Comparison of ENCODE assay signal across 21 mouse cellular contexts in the genomic region with DNA sequence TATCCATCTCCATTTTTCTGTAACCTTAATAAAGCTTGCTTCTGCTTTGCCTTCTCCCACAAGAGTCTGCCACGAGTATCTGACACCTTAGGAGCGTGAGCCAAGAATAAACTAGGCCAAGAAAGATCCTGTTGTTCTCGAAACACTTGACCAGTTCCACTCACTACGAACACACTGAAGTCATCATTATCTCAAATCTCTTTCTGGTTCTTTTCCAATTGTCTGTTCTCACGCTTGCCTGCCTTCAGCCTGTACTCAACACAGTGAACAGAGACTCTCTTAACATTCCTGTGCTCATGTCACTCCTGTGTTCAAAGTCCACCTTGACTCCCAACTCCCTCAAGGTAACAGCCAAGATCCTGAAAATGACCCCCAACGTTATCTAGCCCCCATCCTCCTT. TPM values are rescaled to one million over a fixed set of nuclear protein-coding genes. Genes with fewer than 3 reads are reported as not detected.
A peak's percentile ranks its signal among the peaks of the same experiment; 100 is the strongest.
DNase-seq lines count a peak whose midpoint lies in the region; ATAC-seq and TF ChIP-seq lines count a peak whose summit lies in the region.
"Had no signal": no experiment of that assay in that cellular context is flagged by ENCODE, and none has a peak within 500 bp of the region (broad histone marks: within the 10 kb centered on the region; RNA-seq: fewer than 3 reads in every experiment).

No protein-coding gene starts in this region.

- peak; percentile 19 to 29 for DNase-seq in kidney, postnatal 36 days
- no peak for DNase-seq in kidney, postnatal 10 days
- no peak for DNase-seq in liver, embryonic 14.5 days (ENCODE audit: low read depth in 3 of 3, low spot score in 3 of 3)
- DNase-seq in spleen, adult 18-20 months = no peak
- no peak for DNase-seq in right cerebral cortex, postnatal 25 days
- DNase-seq: adrenal gland, postnatal 25 days; cerebellum, adult 9-11 months; gastrocnemius, postnatal 14 days; heart, adult 11 months; heart, postnatal 36 days; layer of hippocampus, postnatal 36 days; lung, adult 2 months; lung, postnatal 14 days; thymus, postnatal 25 days had no signal

- ATAC-seq in heart, embryonic 11.5 days (replicated peaks; ENCODE audit: insufficient number of reproducible peaks, low FRiP score, low TSS enrichment) = no peak
- no peak for ATAC-seq in heart, embryonic 12.5 days (ENCODE audit: insufficient number of reproducible peaks, low FRiP score)
- no peak for ATAC-seq in liver, embryonic 14.5 days (ENCODE audit: insufficient read depth)
- ATAC-seq: forebrain, embryonic 16.5 days had no signal

- H3K4me1 ChIP-seq in heart, embryonic 11.5 days (ENCODE audit: control insufficient read depth, insufficient read depth, low read length) = 0 out of 2 replicates have a peak, but pooled peaks cover 12% of the 10 kb centered on the region
- H3K4me1 ChIP-seq in heart, embryonic 12.5 days (replicated peaks) = peaks cover 19% of the 10 kb centered on the region
- H3K4me1 ChIP-seq in liver, embryonic 14.5 days (replicated peaks; ENCODE audit: control insufficient read depth in 2 of 2, insufficient read depth in 2 of 2, low read length in 1 of 2) = peaks cover 15 to 22% of the 10 kb centered on the region in 2 experiments
- H3K4me1 ChIP-seq: hindbrain, embryonic 15.5 days had no signal

- no peak overlapping the region for H3K9ac ChIP-seq in heart, embryonic 11.5 days (ENCODE audit: low read depth, low read length)
- no peak overlapping the region for H3K9ac ChIP-seq in heart, embryonic 12.5 days
- H3K9ac ChIP-seq in liver, embryonic 14.5 days (replicated peaks) = no peak overlapping the region
- H3K9ac ChIP-seq: heart, embryonic 13.5 days; hindbrain, embryonic 15.5 days had no signal

- no peak overlapping the region for H3K4me3 ChIP-seq in heart, embryonic 11.5 days (ENCODE audit: low read depth, low read length)
- H3K4me3 ChIP-seq in heart, embryonic 12.5 days = no peak overlapping the region
- H3K4me3 ChIP-seq in liver, embryonic 14.5 days (ENCODE audit: insufficient read depth in 1 of 2, low read depth in 2 of 2, low read length in 2 of 2) = no peak overlapping the region
- H3K4me3 ChIP-seq: forebrain, embryonic 10.5 days; heart, embryonic 13.5 days; hindbrain, embryonic 15.5 days had no signal

- H3K27me3 ChIP-seq in heart, embryonic 11.5 days (ENCODE audit: control insufficient read depth, insufficient read depth, low read length) = no peaks in the 10 kb centered on the region
- no peaks in the 10 kb centered on the region for H3K27me3 ChIP-seq in heart, embryonic 12.5 days (replicated peaks)
- H3K27me3 ChIP-seq in liver, embryonic 14.5 days (ENCODE audit: control insufficient read depth, insufficient read depth, low read length) = no peaks in the 10 kb centered on the region
- H3K27me3 ChIP-seq: heart, embryonic 13.5 days; hindbrain, embryonic 15.5 days had no signal

- H3K9me3 ChIP-seq in heart, embryonic 11.5 days (replicated peaks; ENCODE audit: control insufficient read depth, low read length) = no peaks in the 10 kb centered on the region
- no peaks in the 10 kb centered on the region for H3K9me3 ChIP-seq in heart, embryonic 12.5 days (replicated peaks)
- no peaks in the 10 kb centered on the region for H3K9me3 ChIP-seq in liver, embryonic 14.5 days (ENCODE audit: control insufficient read depth, low read length)
- H3K9me3 ChIP-seq: forebrain, embryonic 10.5 days; heart, embryonic 13.5 days; hindbrain, embryonic 15.5 days had no signal

- H3K36me3 ChIP-seq in heart, embryonic 11.5 days (ENCODE audit: control insufficient read depth, insufficient read depth, low read length) = peaks cover 7% of the 10 kb centered on the region; the same call in 1 of the 2 replicates
- peaks cover 18% of the 10 kb centered on the region for H3K36me3 ChIP-seq in heart, embryonic 12.5 days
- H3K36me3 ChIP-seq in liver, embryonic 14.5 days (replicated peaks; ENCODE audit: control insufficient read depth, insufficient read depth, low read depth) = peaks cover 14% of the 10 kb centered on the region

- WGBS in heart, embryonic 11.5 days (ENCODE audit: insufficient replicate concordance) = 38% methylated on average over 6 of the region's 6 CpGs
- WGBS in heart, embryonic 12.5 days = 35% methylated on average over 6 of the region's 6 CpGs
- 66% methylated on average over 6 of the region's 6 CpGs for WGBS in liver, embryonic 14.5 days (ENCODE audit: insufficient replicate concordance)

- no peak for TF ChIP-seq EP300 in liver, embryonic 14.5 days (IDR thresholded peaks at IDR 0.05; ENCODE audit: low read depth)

- no peak for TF ChIP-seq CTCF in liver, embryonic 14.5 days (IDR thresholded peaks at IDR 0.05; ENCODE audit: low read depth)

- no peak overlapping the region for H3K4me2 ChIP-seq in heart, embryonic 11.5 days
- no peak overlapping the region for H3K4me2 ChIP-seq in heart, embryonic 12.5 days
- H3K4me2 ChIP-seq in liver, embryonic 14.5 days (ENCODE audit: low read depth) = no peak overlapping the region
- H3K4me2 ChIP-seq: heart, embryonic 13.5 days; hindbrain, embryonic 15.5 days; midbrain, embryonic 11.5 days had no signal

- H3K27ac ChIP-seq in heart, embryonic 11.5 days (ENCODE audit: low read depth, low read length) = 0 out of 2 replicates have a peak overlapping the region, but pooled peaks have one; percentile 18
- no peak overlapping the region; the same call in 1 of the 2 replicates for H3K27ac ChIP-seq in heart, embryonic 12.5 days (ENCODE audit: poor library complexity, severe bottlenecking)
- H3K27ac ChIP-seq in liver, embryonic 14.5 days = peak overlapping the region; percentile 16; the same call in 1 of the 2 replicates
- H3K27ac ChIP-seq: forebrain, embryonic 10.5 days; heart, embryonic 13.5 days; hindbrain, embryonic 15.5 days had no signal

RNA-seq across cellular contexts. Expression of gene Rec8, which starts 4.5 kb away (rescaled TPM):
- 8.8 and 14.1 TPM in 2 replicates for polyA plus RNA-seq in heart, embryonic 11.5 days (2014; fragmentation: Nextera tagmentation; extraction: Ambion mirVana)
- 16.5 and 17.5 TPM in 2 replicates for polyA plus RNA-seq in heart, embryonic 12.5 days (2016; fragmentation: Nextera tagmentation; extraction: Ambion mirVana)
- polyA plus RNA-seq in liver, embryonic 14.5 days (2012; rRNA removed) = 1.7 and 1.9 TPM in 2 replicates
- 0.87 and 1.0 TPM in 2 replicates for polyA plus RNA-seq in liver, embryonic 14.5 days (2014; fragmentation: Nextera tagmentation; extraction: Ambion mirVana)

RNA-seq across cellular contexts. Expression of gene Irf9, which starts 10.0 kb away (rescaled TPM):
- 6.4 and 7.5 TPM in 2 replicates for polyA plus RNA-seq in heart, embryonic 11.5 days (2014; fragmentation: Nextera tagmentation; extraction: Ambion mirVana)
- polyA plus RNA-seq in heart, embryonic 12.5 days (2016; fragmentation: Nextera tagmentation; extraction: Ambion mirVana) = 8.7 and 9.4 TPM in 2 replicates
- 13.5 and 15.1 TPM in 2 replicates for polyA plus RNA-seq in liver, embryonic 14.5 days (2012; rRNA removed)
- polyA plus RNA-seq in liver, embryonic 14.5 days (2014; fragmentation: Nextera tagmentation; extraction: Ambion mirVana) = 11.2 and 13.8 TPM in 2 replicates

RNA-seq across cellular contexts. Expression of gene Rnf31, which starts 21.8 kb away (rescaled TPM):
- 11.2 and 13.0 TPM in 2 replicates for polyA plus RNA-seq in heart, embryonic 11.5 days (2014; fragmentation: Nextera tagmentation; extraction: Ambion mirVana)
- 16.4 and 16.8 TPM in 2 replicates for polyA plus RNA-seq in heart, embryonic 12.5 days (2016; fragmentation: Nextera tagmentation; extraction: Ambion mirVana)
- 6.2 and 6.5 TPM in 2 replicates for polyA plus RNA-seq in liver, embryonic 14.5 days (2012; rRNA removed)
- 6.6 and 7.6 TPM in 2 replicates for polyA plus RNA-seq in liver, embryonic 14.5 days (2014; fragmentation: Nextera tagmentation; extraction: Ambion mirVana)

RNA-seq across cellular contexts. Expression of gene Ipo4, which starts 22.4 kb away (rescaled TPM):
- 70.1 and 81.7 TPM in 2 replicates for polyA plus RNA-seq in heart, embryonic 11.5 days (2014; fragmentation: Nextera tagmentation; extraction: Ambion mirVana)
- polyA plus RNA-seq in heart, embryonic 12.5 days (2016; fragmentation: Nextera tagmentation; extraction: Ambion mirVana) = 66.1 and 68.4 TPM in 2 replicates
- 13.5 and 27.6 TPM in 2 replicates for polyA plus RNA-seq in liver, embryonic 14.5 days (2012; rRNA removed)
- polyA plus RNA-seq in liver, embryonic 14.5 days (2014; fragmentation: Nextera tagmentation; extraction: Ambion mirVana) = 22.6 and 27.9 TPM in 2 replicates

RNA-seq across cellular contexts. Expression of gene Psme2, which starts 22.4 kb away (rescaled TPM):
- 222 and 223 TPM in 2 replicates for polyA plus RNA-seq in heart, embryonic 11.5 days (2014; fragmentation: Nextera tagmentation; extraction: Ambion mirVana)
- 200 and 213 TPM in 2 replicates for polyA plus RNA-seq in heart, embryonic 12.5 days (2016; fragmentation: Nextera tagmentation; extraction: Ambion mirVana)
- polyA plus RNA-seq in liver, embryonic 14.5 days (2012; rRNA removed) = 36.2 and 56.0 TPM in 2 replicates
- polyA plus RNA-seq in liver, embryonic 14.5 days (2014; fragmentation: Nextera tagmentation; extraction: Ambion mirVana) = 181 and 190 TPM in 2 replicates

Comparison
In these comparisons a context has a peak if more than half of its experiments do, and no peak if none do; other contexts are left out.
1. DNase-seq: peak in kidney, postnatal 36 days (2 of 2); none in kidney, postnatal 10 days (single experiment), liver, embryonic 14.5 days (0 of 3), spleen, adult 18-20 months (0 of 2) and right cerebral cortex, postnatal 25 days (single experiment).